Mouse (Mus musculus) left cerebral cortex, postnatal 10 days (tissue): ENCODE measurements around the gene Iqcf4. TPM values are rescaled to one million over a fixed set of nuclear protein-coding genes. Genes with fewer than 3 reads are reported as not detected.
A peak's percentile ranks its signal among the peaks of the same experiment; 100 is the strongest.
"Not testable (repeated sequence)": the region's sequence is repeated elsewhere in the genome, so short reads cannot be mapped to it uniquely, and the experiment has no call there.

Experiments used
- DNase-seq, 2 experiments: peaks; one replicate each; pipeline ENCODE4 v3.0.0; 2021 to 2022; ENCODE audit warnings: low spot score in 2 of 2, mixed read lengths in 1 of 2; ENCODE audit errors: extremely low spot score in 1 of 2
- intact Hi-C: fragments of 180-260 bp; cut with DNase I; formaldehyde crosslinking; loops from one replicate; pipeline ENCODE4 v1.15.1; 2025
- total RNA-seq, 2 experiments: library from RNA; stranded (reverse); gene quantifications; 2 replicates each; pipeline ENCODE4 v1.2.3; 2021

Iqcf4 gene
- total RNA-seq: not detected

DNA sequence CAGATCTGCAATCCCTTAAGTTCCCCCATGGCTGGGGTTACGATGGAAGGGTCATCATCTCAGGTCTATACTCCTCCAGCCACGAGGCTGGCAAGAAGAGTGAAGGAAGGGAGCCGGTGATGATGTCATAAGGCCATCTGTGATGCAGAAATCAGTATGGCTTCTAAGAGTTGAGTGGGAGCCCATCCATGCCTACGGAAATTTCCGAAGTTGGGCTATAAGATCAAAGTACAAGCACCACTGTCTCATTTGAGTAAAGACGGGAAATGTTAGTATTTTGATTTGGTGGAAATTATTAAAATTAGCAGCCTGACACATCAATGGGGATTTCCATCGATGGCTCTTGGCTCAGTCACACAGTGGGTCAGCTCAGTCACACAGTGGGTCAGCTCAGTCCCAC lies at the start of gene Iqcf4:
Iqcf4 (minus strand) TSS at position 101 of the 400 bp plus-strand sequence.
- intact Hi-C loops: no loop called here
- no peak for DNase-seq

- no peak for DNase-seq
- intact Hi-C loops: no loop called here
These were observed 46.7 kb upstream of the Iqcf4 start for GRCm38 (mm10) chr9:106617496-106617895.

DNA sequence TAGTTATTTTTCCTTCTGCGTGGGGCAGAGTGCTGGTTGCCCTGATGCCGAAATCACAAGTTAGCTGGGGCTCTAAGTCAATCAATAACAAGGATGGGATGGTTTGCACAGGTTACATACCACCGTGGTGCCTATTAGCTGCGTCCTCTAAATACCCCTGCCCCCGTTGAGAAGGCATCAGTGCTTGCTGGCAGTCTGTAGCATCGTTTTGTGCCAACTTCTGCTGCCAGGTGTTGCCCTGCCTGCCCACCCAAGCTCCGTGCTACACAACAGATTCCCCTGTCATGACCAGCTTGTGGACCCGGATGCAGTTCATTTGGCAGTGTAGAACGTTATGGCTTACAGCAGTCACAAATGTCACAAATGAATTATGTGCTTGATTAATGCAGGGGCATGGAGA lies 45.5 kb upstream of the Iqcf4 start:
- intact Hi-C loops: no loop called here
- no peak for DNase-seq

- intact Hi-C loops: no loop called here
- no peak for DNase-seq
These were observed 43.8 kb upstream of the Iqcf4 start for GRCm38 (mm10) chr9:106614616-106615015.

GRCm38 (mm10) chr9:106613951-106614350 lies 43.2 kb upstream of the Iqcf4 start:
- intact Hi-C loops: no loop called here
- DNase-seq: no peak

DNA sequence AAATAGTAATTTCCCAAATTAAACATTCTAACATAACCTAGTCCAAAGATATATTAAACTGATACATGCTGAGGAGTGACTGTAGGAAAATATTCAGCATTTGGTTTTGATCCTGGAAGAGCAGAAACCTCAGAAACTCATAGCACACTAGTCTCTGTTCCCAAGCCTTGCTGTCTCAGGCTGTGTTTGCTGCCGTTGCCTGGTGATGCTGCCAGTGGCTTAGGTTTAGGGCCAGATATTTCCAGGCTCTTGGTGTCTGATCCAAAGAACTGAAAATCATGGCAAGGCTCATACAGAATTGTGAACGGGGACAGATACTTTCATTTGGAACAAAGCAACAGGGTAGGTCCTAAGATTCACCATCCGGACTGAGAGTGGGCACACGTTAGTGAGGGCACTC lies 39.9 kb upstream of the Iqcf4 start:
- intact Hi-C loops: no loop called here
- DNase-seq: no peak

- peak; percentile 50 to 71 for DNase-seq
- intact Hi-C loops: loop anchor here (2.0 kb wide), 1 partner anchor 42 kb away; no protein-coding TSS in a partner anchor
These were observed 29.8 kb upstream of the Iqcf4 start for GRCm38 (mm10) chr9:106600546-106600945.

GRCm38 (mm10) chr9:106598466-106598865 lies 27.7 kb upstream of the Iqcf4 start:
- intact Hi-C loops: loop anchor here (5.0 kb wide), 1 partner anchor 66 kb away; no protein-coding TSS in a partner anchor
- no peak for DNase-seq

GRCm38 (mm10) chr9:106595836-106596235 lies 25.0 kb upstream of the Iqcf4 start:
- intact Hi-C loops: loop anchor here (5.0 kb wide), 1 partner anchor 64 kb away; no protein-coding TSS in a partner anchor
- DNase-seq: no peak

GRCm38 (mm10) chr9:106595402-106595801 lies 24.6 kb upstream of the Iqcf4 start:
- intact Hi-C loops: loop anchor here (5.0 kb wide), 1 partner anchor 63 kb away; no protein-coding TSS in a partner anchor
- not testable (repeated sequence) for DNase-seq

GRCm38 (mm10) chr9:106592158-106592557 lies 21.4 kb upstream of the Iqcf4 start:
- DNase-seq: no peak
- intact Hi-C loops: no loop called here

DNA sequence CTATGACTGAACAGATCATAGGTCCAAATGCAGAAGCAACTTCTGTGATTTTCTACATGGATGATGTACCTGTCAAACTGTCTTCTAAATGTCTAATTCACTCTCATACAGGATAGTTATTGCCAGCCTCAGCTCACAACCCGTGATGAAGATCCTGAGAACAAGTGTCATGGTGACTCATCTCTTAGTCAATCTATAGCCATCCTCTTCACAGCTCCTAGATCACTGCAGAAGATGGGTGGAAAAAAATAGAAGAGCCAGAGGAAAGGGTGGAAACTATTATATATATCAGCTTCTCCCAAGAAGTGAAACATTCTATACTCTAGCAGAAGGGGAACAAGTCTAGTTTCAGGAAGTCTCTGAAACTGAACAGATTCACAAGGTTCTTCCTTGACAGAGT lies 11.8 kb upstream of the Iqcf4 start:
- no peak for DNase-seq

DNA sequence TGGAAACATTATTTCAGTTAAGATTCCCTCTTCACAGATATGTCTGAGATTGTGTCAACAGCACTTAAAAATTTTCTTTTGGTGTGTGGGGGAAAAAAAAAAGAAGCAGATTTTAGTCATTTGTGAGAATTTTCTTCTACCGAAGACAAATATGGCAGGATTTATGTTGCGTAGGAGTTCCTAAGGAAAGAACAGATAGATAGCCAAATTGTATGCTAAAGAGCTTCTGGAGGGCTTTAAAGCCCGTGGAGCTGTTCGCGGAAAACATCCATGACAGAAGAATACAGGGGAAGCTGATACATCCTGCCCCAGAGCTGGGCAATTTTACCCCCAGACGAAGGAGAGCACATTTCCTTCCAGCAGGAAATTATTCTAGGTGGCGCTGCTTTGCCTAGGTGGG lies 9.2 kb upstream of the Iqcf4 start:
- DNase-seq: peak in 1 of 2 experiments; percentile 27
- intact Hi-C loops: no loop called here

More for the DNA sequence above, 11.8 kb upstream of the Iqcf4 start:
- intact Hi-C loops: no loop called here

DNA sequence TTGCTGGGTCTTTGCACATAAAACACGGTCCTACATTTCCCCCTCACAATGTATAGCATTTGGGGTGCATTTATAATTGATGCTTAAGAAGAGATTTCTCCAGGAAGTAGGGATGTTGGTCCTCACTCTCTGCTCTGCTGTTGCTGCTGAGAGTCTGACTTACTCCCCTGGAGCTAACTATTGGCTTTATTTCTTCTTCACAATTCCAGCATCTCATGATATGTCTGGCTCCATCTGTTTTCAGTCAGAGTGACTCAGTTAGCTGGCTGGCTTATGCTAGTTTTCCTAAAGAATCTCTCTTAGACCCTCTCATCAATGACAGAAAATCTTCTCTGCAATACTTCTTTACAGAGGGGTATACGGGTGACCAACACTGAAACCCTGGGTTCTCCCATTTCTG lies 5.3 kb upstream of the Iqcf4 start:
- intact Hi-C loops: no loop called here
- no peak for DNase-seq

DNA sequence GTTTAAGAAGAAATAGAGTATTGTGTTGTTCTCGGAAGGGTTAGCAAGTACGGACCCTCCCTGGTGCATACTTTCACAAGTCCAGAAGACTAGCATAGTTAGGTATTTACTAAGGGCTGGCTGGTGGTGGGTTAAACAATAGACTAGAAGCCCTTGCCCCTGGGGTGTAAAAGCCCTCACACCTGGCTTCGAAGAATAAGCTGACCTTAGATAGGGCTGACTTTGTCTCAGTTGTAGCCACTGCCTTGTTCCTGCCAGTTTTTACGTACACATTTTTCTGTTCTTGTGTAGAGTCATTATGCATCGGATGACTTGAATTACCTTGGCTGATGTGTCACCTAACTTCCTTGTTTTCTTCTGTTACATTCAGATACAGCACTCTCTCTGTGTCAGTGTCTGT lies 2.6 kb upstream of the Iqcf4 start:
- DNase-seq: no peak
- intact Hi-C loops: no loop called here

DNA sequence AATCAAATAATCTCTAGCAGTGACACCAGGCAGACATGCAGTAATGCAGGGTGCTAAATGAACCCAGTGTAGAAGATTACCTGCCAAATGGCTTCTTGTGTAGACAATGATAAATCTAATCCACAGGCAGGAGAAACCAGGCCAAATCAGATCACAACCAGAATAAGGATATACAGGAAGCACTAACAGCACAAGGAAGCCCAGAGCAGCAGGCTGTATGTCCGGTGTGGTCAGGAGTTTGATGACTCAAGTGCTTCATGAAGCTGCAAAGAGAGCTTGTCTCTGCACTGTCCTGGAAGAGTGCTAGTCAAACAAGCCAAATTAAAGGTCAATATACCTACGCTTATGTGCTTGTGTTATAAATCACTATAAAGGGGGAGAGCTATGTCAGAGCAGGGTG lies 1.4 kb upstream of the Iqcf4 start:
- intact Hi-C loops: no loop called here
- DNase-seq: no peak

GRCm38 (mm10) chr9:106566437-106566836 lies 4.4 kb downstream of the Iqcf4 start:
- DNase-seq: peak in 1 of 2 experiments; percentile 29
- intact Hi-C loops: no loop called here

DNA sequence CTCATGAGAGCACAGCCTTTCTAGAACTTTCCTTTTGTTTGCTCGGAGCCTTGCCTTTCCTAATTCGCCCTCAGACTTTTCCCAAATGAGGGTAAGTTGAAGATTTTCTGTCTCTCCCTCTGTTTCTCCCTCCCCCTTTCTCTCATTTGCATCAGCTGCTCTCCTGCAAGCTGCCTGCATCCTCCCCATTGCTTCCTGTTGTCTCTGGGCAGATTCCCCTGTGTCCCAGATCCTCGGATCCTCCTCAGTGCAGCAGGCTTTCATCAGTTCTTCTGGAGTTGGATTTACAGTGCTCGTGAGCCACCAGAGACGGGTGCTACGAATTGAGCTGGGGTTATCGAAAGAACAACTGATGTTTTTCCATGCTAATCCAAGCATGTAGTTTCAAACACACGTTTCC lies 6.8 kb downstream of the Iqcf4 start:
- intact Hi-C loops: no loop called here
- no peak for DNase-seq

DNA sequence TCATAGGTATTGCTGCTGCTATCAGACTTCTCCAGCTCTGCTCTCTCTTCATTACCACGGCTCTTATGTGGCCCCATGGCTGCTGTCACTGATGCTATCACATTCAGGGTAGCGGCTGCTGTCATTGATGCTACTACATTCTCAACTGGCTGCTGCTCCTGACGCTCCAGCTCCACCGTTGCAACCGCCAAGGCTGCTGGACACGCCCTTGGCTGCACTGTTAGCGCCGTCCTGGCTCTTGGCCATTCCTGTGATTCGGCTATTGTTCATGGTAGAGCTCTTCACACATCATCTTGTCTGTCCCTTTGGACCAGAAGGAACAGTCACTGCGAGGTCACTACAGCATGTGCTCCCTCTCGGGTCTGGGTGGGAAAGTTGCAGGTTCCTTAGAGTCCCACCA lies 8.5 kb downstream of the Iqcf4 start:
- intact Hi-C loops: no loop called here

DNA sequence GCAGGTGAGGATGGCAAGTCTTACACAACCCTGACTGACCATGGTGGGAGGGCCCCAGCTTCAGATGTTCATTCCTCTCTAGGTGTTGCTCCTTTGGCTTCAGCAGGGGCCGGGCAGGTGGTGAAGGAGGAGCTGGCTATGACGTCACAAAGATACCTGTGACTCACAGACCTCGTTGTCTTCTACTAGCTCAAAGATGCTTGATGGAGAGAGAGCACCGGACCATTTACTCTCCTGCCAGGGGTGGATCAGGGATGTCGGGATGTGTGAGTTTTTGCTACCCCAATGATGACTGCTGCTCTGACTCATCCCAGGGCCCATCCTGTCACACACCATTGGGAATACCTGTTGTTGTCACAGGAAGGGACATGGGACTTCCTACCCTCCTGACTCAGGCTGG lies 9.3 kb downstream of the Iqcf4 start, which contains the start of gene Iqcf3:
Iqcf3 (minus strand) TSS at position 101 of the 400 bp plus-strand sequence.
- intact Hi-C loops: no loop called here
- DNase-seq: no peak

More for the DNA sequence above, 8.5 kb downstream of the Iqcf4 start:
- DNase-seq: no peak

DNA sequence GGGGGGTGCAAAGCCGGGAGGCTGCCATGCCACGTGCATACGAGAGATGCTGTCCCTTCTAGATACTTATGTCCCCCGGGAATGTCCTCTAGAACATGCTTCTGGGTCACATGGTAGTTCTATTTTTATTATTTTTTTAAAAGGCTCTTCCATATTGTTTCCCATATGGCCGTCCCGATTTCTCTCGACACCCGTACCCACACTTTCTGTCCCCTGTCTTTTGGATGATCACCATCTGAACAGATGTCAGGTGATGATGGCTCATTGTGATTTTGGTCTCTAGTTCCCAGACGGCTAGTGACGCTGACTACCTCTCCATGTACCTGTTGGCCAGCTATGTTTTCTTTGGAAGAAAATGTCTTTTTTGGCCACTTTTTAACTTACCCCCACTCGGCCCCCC lies 35.8 kb downstream of the Iqcf4 start:
- DNase-seq: peak in 1 of 2 experiments; percentile 29
- intact Hi-C loops: loop anchor here (5.0 kb wide), 2 partner anchors 62 to 107 kb away; no protein-coding TSS in a partner anchor
